Mouse (Mus musculus): Measurements from ENCODE around the gene Ak6.

Ak6 gene

GRCm38 (mm10) chr13:100669291-100670022 lies 18.7 kb downstream of the Ak6 start, which contains the start of gene Ccdc125:
Ccdc125 (plus strand) TSS chr13:100669717.
- peak; percentile 76 for DNase-seq (ENCODE audit: low read depth)

- DNase-seq (ENCODE audit: low read depth), result peak; percentile 67
These were observed 19.5 kb downstream of the Ak6 start for GRCm38 (mm10) chr13:100670181-100670741.

GRCm38 (mm10) chr13:100675936-100676635 lies 25.3 kb downstream of the Ak6 start:
- DNase-seq (ENCODE audit: low read depth), result no peak

GRCm38 (mm10) chr13:100681615-100682014 lies 30.8 kb downstream of the Ak6 start:
- no peak for DNase-seq (ENCODE audit: low read depth)

GRCm38 (mm10) chr13:100682837-100683236 lies 32.1 kb downstream of the Ak6 start:
- no peak for DNase-seq (ENCODE audit: low read depth)

GRCm38 (mm10) chr13:100684355-100684754 lies 33.6 kb downstream of the Ak6 start:
- DNase-seq (ENCODE audit: low read depth), result peak; percentile 46

GRCm38 (mm10) chr13:100687513-100687912 lies 36.7 kb downstream of the Ak6 start:
- DNase-seq (ENCODE audit: low read depth), result no peak

GRCm38 (mm10) chr13:100697541-100697940 lies 46.8 kb downstream of the Ak6 start:
- no peak for DNase-seq (ENCODE audit: low read depth)

GRCm38 (mm10) chr13:100698866-100699265 lies 48.1 kb downstream of the Ak6 start:
- DNase-seq (ENCODE audit: low read depth), result no peak

- no peak for DNase-seq (ENCODE audit: low read depth)
These were observed 52.7 kb downstream of the Ak6 start for GRCm38 (mm10) chr13:100703468-100703867.

- DNase-seq (ENCODE audit: low read depth), result no peak
These were observed 55.4 kb downstream of the Ak6 start for GRCm38 (mm10) chr13:100706206-100706605.

GRCm38 (mm10) chr13:100715467-100715866 lies 64.7 kb downstream of the Ak6 start:
- DNase-seq (ENCODE audit: low read depth), result no peak
